Mouse (Mus musculus): ENCODE measurements around the gene Abt1. TPM values are rescaled to one million over a fixed set of nuclear protein-coding genes. Genes with fewer than 3 reads are reported as not detected.
A peak's percentile ranks its signal among the peaks of the same experiment; 100 is the strongest.

Gene Abt1
- polyA plus RNA-seq, 1 experiment from 2014 or later, result 13.7 TPM

DNA sequence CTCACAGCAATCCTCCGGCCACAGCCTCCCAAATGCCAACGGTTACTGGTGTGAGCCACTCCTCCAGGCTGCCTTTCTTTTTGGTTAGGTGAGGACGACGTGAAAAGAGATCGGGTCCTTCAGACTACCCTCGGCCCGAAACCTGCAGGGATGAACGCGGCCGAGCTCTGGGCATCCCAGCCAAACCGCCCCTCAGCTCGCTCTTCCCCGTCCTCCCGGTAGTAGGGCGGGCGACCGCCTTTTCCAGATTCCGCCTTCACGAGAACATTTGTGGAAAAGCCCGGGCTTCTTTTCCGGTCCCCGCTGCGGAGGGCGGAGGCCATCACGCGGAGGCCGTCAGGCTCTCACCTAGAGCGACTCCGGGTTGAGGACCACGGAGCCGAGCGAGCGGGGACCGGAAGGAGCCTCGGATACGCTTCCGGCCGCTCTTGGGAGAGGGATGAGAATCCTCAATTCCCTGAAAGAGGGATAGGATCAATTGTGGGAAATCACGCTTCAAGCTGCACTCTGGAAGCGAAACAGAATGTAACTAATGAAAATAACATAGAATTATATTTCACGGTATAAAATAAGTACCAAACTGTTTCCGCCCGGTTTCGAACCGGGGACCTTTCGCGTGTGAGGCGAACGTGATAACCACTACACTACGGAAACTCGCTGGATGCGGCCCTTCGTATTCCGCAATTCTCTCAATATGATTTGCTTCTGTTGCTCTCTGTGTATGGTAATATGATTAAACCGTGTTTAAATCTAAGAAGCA is 22.1 kb upstream of the Abt1 start:
- peak overlapping the region; percentile 65 for H3K4me3 ChIP-seq (ENCODE audit: low read depth, low read length)
- peak overlapping the region; percentile 73 for H3K4me2 ChIP-seq (ENCODE audit: low read depth)
- H3K36me3 ChIP-seq (ENCODE audit: control insufficient read depth, insufficient read depth, low read length), result no peaks in the 10 kb centered on the region
- ATAC-seq (ENCODE audit: insufficient read depth, low FRiP score, low TSS enrichment) (peak; percentile 91), DNase-seq (ENCODE audit: low spot score) (peak; percentile 92)
- peak overlapping the region; percentile 97 for H3K27ac ChIP-seq (ENCODE audit: low read depth, low read length)
- H3K9ac ChIP-seq (ENCODE audit: low read length), result peak overlapping the region; percentile 89
- WGBS, result under 1% methylated on average over 55 of the region's 55 CpGs
- no peaks in the 10 kb centered on the region for H3K4me1 ChIP-seq (ENCODE audit: control insufficient read depth, insufficient read depth, low read length)
- H3K27me3 ChIP-seq (ENCODE audit: control insufficient read depth, insufficient read depth, low read length), result no peaks in the 10 kb centered on the region
- no peaks in the 10 kb centered on the region for H3K9me3 ChIP-seq (ENCODE audit: control insufficient read depth, low read length)

DNA sequence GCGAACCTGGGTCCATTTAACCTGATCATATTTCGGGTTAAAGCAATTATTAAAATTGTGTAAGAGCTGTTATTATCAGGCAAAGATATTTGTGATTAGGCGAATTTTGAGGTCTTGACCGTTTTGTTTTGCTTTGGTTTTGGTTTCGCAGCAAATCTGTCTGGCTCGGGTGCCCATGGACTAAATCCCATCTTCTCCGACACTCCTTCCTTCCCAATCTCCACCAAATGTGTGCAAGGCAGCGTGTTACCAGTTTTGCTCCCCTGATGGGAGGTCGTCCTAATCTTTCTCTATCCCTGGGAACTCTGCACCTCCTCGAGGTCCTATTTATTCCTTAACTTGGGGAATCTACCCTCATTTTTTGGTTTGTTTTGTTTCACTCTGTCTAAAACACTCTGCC is 21.5 kb upstream of the Abt1 start:
- H3K9me3 ChIP-seq (ENCODE audit: control insufficient read depth, low read length), result no peaks in the 10 kb centered on the region
- no peak for ATAC-seq (ENCODE audit: insufficient read depth, low FRiP score, low TSS enrichment)
- peak overlapping the region; percentile 89 for H3K9ac ChIP-seq (ENCODE audit: low read length)
- peak overlapping the region; percentile 65 for H3K4me3 ChIP-seq (ENCODE audit: low read depth, low read length)
- no peaks in the 10 kb centered on the region for H3K4me1 ChIP-seq (ENCODE audit: control insufficient read depth, insufficient read depth, low read length)
- peak overlapping the region; percentile 73 for H3K4me2 ChIP-seq (ENCODE audit: low read depth)
- no peaks in the 10 kb centered on the region for H3K36me3 ChIP-seq (ENCODE audit: control insufficient read depth, insufficient read depth, low read length)
- H3K27ac ChIP-seq (ENCODE audit: low read depth, low read length), result peak overlapping the region; percentile 97
- no peaks in the 10 kb centered on the region for H3K27me3 ChIP-seq (ENCODE audit: control insufficient read depth, insufficient read depth, low read length)
- 4% methylated on average over 10 of the region's 10 CpGs for WGBS
- no peak for DNase-seq (ENCODE audit: low spot score)

GRCm38 (mm10) chr13:23444451-23444850 is 20.8 kb upstream of the Abt1 start:
- Histone ChIP-seq H3K4me2 (ENCODE audit: low read depth) (peak overlapping the region; percentile 73), H3K9me3 (ENCODE audit: control insufficient read depth, low read length) (no peaks in the 10 kb centered on the region), H3K4me1 (ENCODE audit: control insufficient read depth, insufficient read depth, low read length) (no peaks in the 10 kb centered on the region), H3K4me3 (ENCODE audit: low read depth, low read length) (0 out of 2 replicates have a peak overlapping the region, but pooled peaks have one; percentile 65), H3K9ac (ENCODE audit: low read length) (no peak overlapping the region), H3K27ac (ENCODE audit: low read depth, low read length) (no peak overlapping the region), H3K36me3 (ENCODE audit: control insufficient read depth, insufficient read depth, low read length) (no peaks in the 10 kb centered on the region), H3K27me3 (ENCODE audit: control insufficient read depth, insufficient read depth, low read length) (no peaks in the 10 kb centered on the region)
- ATAC-seq (ENCODE audit: insufficient read depth, low FRiP score, low TSS enrichment), result no peak
- WGBS, result 66% methylated on average over 5 of the region's 5 CpGs
- DNase-seq (ENCODE audit: low spot score), result no peak

- H3K27ac ChIP-seq (ENCODE audit: low read depth, low read length), result no peak overlapping the region
- no peaks in the 10 kb centered on the region for H3K36me3 ChIP-seq (ENCODE audit: control insufficient read depth, insufficient read depth, low read length)
- ATAC-seq (ENCODE audit: insufficient read depth, low FRiP score, low TSS enrichment) (no peak), DNase-seq (ENCODE audit: low spot score) (no peak)
- no peak overlapping the region for H3K4me3 ChIP-seq (ENCODE audit: low read depth, low read length)
- no peaks in the 10 kb centered on the region for H3K27me3 ChIP-seq (ENCODE audit: control insufficient read depth, insufficient read depth, low read length)
- H3K4me1 ChIP-seq (ENCODE audit: control insufficient read depth, insufficient read depth, low read length), result no peaks in the 10 kb centered on the region
- no peaks in the 10 kb centered on the region for H3K9me3 ChIP-seq (ENCODE audit: control insufficient read depth, low read length)
- WGBS, result 65% methylated on average over 10 of the region's 10 CpGs
- H3K4me2 ChIP-seq (ENCODE audit: low read depth), result no peak overlapping the region
- no peak overlapping the region for H3K9ac ChIP-seq (ENCODE audit: low read length)
Measured at GRCm38 (mm10) chr13:23439901-23440300, 16.2 kb upstream of the Abt1 start.

DNA sequence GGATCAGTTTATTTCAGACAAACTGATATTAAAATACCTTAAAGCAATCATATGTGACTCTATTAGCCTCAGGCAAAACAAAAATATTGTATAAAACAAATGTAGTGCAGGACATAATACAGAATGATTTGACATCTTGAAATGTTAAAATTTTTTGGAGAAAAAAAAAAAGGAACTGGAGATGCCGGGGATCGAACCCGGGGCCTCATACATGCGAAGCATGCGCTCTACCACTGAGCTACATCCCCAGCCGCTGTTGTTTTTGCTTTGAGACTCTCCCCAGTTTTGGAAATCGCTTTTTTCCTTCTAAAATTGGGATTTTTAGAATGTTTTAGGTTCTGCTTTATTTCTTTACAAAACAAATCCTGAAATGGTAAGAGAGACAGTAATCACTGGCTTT is 14.9 kb upstream of the Abt1 start:
- Histone ChIP-seq H3K36me3 (ENCODE audit: control insufficient read depth, insufficient read depth, low read length) (no peaks in the 10 kb centered on the region), H3K27ac (ENCODE audit: low read depth, low read length) (no peak overlapping the region), H3K4me3 (ENCODE audit: low read depth, low read length) (peak overlapping the region; percentile 42), H3K4me1 (ENCODE audit: control insufficient read depth, insufficient read depth, low read length) (0 out of 2 replicates have a peak, but pooled peaks cover 5% of the 10 kb centered on the region), H3K9me3 (ENCODE audit: control insufficient read depth, low read length) (no peaks in the 10 kb centered on the region), H3K4me2 (ENCODE audit: low read depth) (peak overlapping the region; percentile 55), H3K9ac (ENCODE audit: low read length) (no peak overlapping the region), H3K27me3 (ENCODE audit: control insufficient read depth, insufficient read depth, low read length) (no peaks in the 10 kb centered on the region)
- WGBS, result under 1% methylated on average over 7 of the region's 7 CpGs
- ATAC-seq (ENCODE audit: insufficient read depth, low FRiP score, low TSS enrichment), result no peak
- no peak for DNase-seq (ENCODE audit: low spot score)

GRCm38 (mm10) chr13:23437908-23438307 is 14.2 kb upstream of the Abt1 start:
- Histone ChIP-seq H3K27me3 (ENCODE audit: control insufficient read depth, insufficient read depth, low read length) (no peaks in the 10 kb centered on the region), H3K4me1 (ENCODE audit: control insufficient read depth, insufficient read depth, low read length) (0 out of 2 replicates have a peak, but pooled peaks cover 5% of the 10 kb centered on the region), H3K9ac (ENCODE audit: low read length) (no peak overlapping the region), H3K36me3 (ENCODE audit: control insufficient read depth, insufficient read depth, low read length) (no peaks in the 10 kb centered on the region), H3K4me2 (ENCODE audit: low read depth) (peak overlapping the region; percentile 55), H3K27ac (ENCODE audit: low read depth, low read length) (no peak overlapping the region), H3K9me3 (ENCODE audit: control insufficient read depth, low read length) (no peaks in the 10 kb centered on the region), H3K4me3 (ENCODE audit: low read depth, low read length) (peak overlapping the region; percentile 42)
- WGBS, result under 1% methylated on average over 17 of the region's 17 CpGs
- peak; percentile 85 for DNase-seq (ENCODE audit: low spot score)
- ATAC-seq (ENCODE audit: insufficient read depth, low FRiP score, low TSS enrichment), result peak; percentile 85

- no peaks in the 10 kb centered on the region for H3K36me3 ChIP-seq (ENCODE audit: control insufficient read depth, insufficient read depth, low read length)
- no peaks in the 10 kb centered on the region for H3K9me3 ChIP-seq (ENCODE audit: control insufficient read depth, low read length)
- ATAC-seq (ENCODE audit: insufficient read depth, low FRiP score, low TSS enrichment) (peak; percentile 48; the same call in 1 of the 2 replicates), DNase-seq (ENCODE audit: low spot score) (peak; percentile 70)
- H3K27me3 ChIP-seq (ENCODE audit: control insufficient read depth, insufficient read depth, low read length), result no peaks in the 10 kb centered on the region
- no peak overlapping the region for H3K27ac ChIP-seq (ENCODE audit: low read depth, low read length)
- H3K4me1 ChIP-seq (ENCODE audit: control insufficient read depth, insufficient read depth, low read length), result 0 out of 2 replicates have a peak, but pooled peaks cover 5% of the 10 kb centered on the region
- H3K4me3 ChIP-seq (ENCODE audit: low read depth, low read length), result peak overlapping the region; percentile 42
- H3K4me2 ChIP-seq (ENCODE audit: low read depth), result peak overlapping the region; percentile 55
- WGBS, result under 1% methylated on average over 32 of the region's 32 CpGs
- H3K9ac ChIP-seq (ENCODE audit: low read length), result peak overlapping the region; percentile 41
Measured at GRCm38 (mm10) chr13:23436861-23437822, 13.5 kb upstream of the Abt1 start.

DNA sequence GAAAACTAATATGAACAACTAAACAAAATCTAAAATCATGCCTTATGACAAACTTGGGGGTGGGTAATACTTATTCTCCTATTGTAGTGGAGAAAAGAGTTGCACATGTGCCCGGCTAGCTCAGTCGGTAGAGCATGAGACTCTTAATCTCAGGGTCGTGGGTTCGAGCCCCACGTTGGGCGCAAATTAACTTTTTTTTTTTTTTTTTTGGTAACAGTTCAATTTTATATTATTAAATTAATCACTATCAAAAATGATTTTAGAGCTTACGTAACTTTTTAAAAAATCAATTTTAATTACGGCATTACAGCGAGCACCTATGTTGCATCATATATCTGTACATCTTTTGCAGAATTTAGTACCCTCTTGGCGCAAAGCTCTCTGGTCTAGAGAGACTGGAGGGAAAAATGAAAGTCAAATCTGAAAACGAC is 12.6 kb upstream of the Abt1 start:
- peak; percentile 58 for DNase-seq (ENCODE audit: low spot score)
- no peak overlapping the region for H3K9ac ChIP-seq (ENCODE audit: low read length)
- no peak overlapping the region for H3K27ac ChIP-seq (ENCODE audit: low read depth, low read length)
- 1% methylated on average over 11 of the region's 11 CpGs for WGBS
- no peak for ATAC-seq (ENCODE audit: insufficient read depth, low FRiP score, low TSS enrichment)
- no peaks in the 10 kb centered on the region for H3K36me3 ChIP-seq (ENCODE audit: control insufficient read depth, insufficient read depth, low read length)
- H3K4me3 ChIP-seq (ENCODE audit: low read depth, low read length), result peak overlapping the region; percentile 39
- no peaks in the 10 kb centered on the region for H3K9me3 ChIP-seq (ENCODE audit: control insufficient read depth, low read length)
- no peaks in the 10 kb centered on the region for H3K27me3 ChIP-seq (ENCODE audit: control insufficient read depth, insufficient read depth, low read length)
- H3K4me2 ChIP-seq (ENCODE audit: low read depth), result peak overlapping the region; percentile 69
- 0 out of 2 replicates have a peak, but pooled peaks cover 5% of the 10 kb centered on the region for H3K4me1 ChIP-seq (ENCODE audit: control insufficient read depth, insufficient read depth, low read length)
